Mouse (Mus musculus) heart, postnatal 0 days (tissue): ENCODE results near the gene H2-T24.

Experiments used
- CTCF ChIP-seq: IDR thresholded peaks from 2 replicates; pipeline ENCODE4 v1.5.1; 2016; ENCODE audit warnings: antibody characterized with exemption, control low read depth, low read depth
- EP300 ChIP-seq: IDR thresholded peaks from 2 replicates; pipeline ENCODE4 v1.6.1; 2016; ENCODE audit warnings: antibody characterized with exemption, low read depth

- TF ChIP-seq CTCF: no peak
- no peak for TF ChIP-seq EP300
Measured at GRCm38 (mm10) chr17:36043286-36043685, 22.9 kb upstream of the H2-T24 start.
